Mouse (Mus musculus) neural tube, embryonic 10.5 days (tissue): ENCODE results near the gene Mrgprb3.

Experiments
- DNase-seq: peaks from one replicate; pipeline ENCODE4 v3.0.0-alpha.2; 2017; ENCODE audit warnings: low spot score; ENCODE audit errors: extremely low spot score

The Mrgprb3 gene

DNA sequence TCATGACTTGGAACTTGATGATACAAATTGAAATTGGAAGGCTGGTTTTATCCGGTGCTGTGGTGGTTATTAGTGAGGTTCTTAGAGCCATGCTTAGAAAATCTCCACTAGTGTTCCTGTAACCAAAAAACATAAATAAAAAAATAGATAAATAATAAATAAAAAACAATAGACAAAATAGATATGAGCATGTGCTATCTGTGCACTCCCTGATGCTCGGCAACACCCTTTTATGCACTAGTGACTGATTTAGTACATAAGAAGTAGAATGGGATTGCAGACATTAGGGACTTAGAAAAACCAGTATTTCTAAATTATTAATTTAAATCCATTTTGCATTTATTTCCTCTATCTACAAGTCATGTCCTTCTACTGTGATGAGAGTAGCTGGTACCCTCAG lies at the start of gene Mrgprb3:
Gene Mrgprb3 (minus strand): TSS at position 101 of the 400 bp plus-strand sequence.
- no peak for DNase-seq
